Mouse (Mus musculus) heart, embryonic 11.5 days (tissue): ENCODE measurements at regions not wholly inside any gene's neighbourhood (a gene's known extent, or its start where the extent isn't known, plus 50 kb on each side); places are given as distances from the start of the nearest gene placed in this dataset.

Experiments used
- ATAC-seq: fragments of 200-750 bp; cut with Nextera tagmentation; replicated peaks from 2 replicates; pipeline ENCODE4 v1.8.0; 2017; ENCODE audit warnings: moderate library complexity; ENCODE audit not compliant: insufficient number of reproducible peaks, low FRiP score, low TSS enrichment
- H3K27ac ChIP-seq: fragments of 300-500 bp; sonication (generic); 2 replicates; pipeline ENCODE4 v1.5.1; 2014; ENCODE audit warnings: mild to moderate bottlenecking, low read depth, low read length
- H3K27me3 ChIP-seq: fragments of 300-500 bp; sonication (generic); 2 replicates; pipeline ENCODE4 v1.6.1; 2014; ENCODE audit warnings: mild to moderate bottlenecking, low read length, mixed read lengths; ENCODE audit not compliant: control insufficient read depth, insufficient read depth
- H3K36me3 ChIP-seq: fragments of 300-500 bp; sonication (generic); 2 replicates; pipeline ENCODE4 v1.6.1; 2014; ENCODE audit warnings: mild to moderate bottlenecking, low read length, moderate library complexity, mixed read lengths; ENCODE audit not compliant: control insufficient read depth, insufficient read depth
- H3K4me1 ChIP-seq: fragments of 300-500 bp; sonication (generic); 2 replicates; pipeline ENCODE4 v1.6.1; 2014; ENCODE audit warnings: low read length; ENCODE audit not compliant: control insufficient read depth, insufficient read depth
- H3K4me2 ChIP-seq: fragments of 300-500 bp; sonication (generic); 2 replicates; pipeline ENCODE4 v1.6.1; 2014; ENCODE audit warnings: mild to moderate bottlenecking, moderate library complexity
- H3K4me3 ChIP-seq: fragments of 300-500 bp; sonication (generic); 2 replicates; pipeline ENCODE4 v1.5.1; 2014; ENCODE audit warnings: low read depth, low read length
- H3K9ac ChIP-seq: fragments of 300-500 bp; sonication (generic); 2 replicates; pipeline ENCODE4 v1.6.1; 2014; ENCODE audit warnings: mild to moderate bottlenecking, low read depth, low read length, moderate library complexity
- H3K9me3 ChIP-seq: fragments of 300-500 bp; sonication (generic); replicated peaks from 2 replicates; pipeline ENCODE4 v1.6.1; 2016; ENCODE audit warnings: low read length; ENCODE audit not compliant: control insufficient read depth
- WGBS: fragments of 180-500 bp; shearing (Covaris S2); extraction: QIAGEN DNeasy Blood & Tissue Kit; methylation state at CpG from one replicate; pipeline ENCODE4 v1.1.7; 2014; ENCODE audit not compliant: insufficient replicate concordance; 5-methylcytosine and 5-hydroxymethylcytosine counted together

DNA sequence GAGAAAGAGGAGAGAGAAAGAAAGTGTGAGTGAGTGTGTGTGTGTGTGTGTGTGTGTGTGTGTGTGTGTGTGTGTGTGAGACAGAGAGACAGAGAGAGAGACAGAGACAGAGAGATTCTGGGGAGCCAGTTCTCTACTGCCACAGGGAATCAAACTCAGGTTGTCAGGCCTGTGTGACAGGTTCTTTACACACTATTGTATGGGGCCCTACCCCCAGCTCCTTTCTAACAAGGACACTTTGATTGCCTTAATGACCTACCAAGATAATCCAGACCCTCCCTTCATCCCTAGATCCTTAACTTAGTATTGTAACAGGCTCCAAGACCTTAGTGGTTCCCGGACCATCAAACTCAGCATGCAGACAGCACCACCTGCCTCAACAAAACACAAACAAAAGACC, 53.9 kb upstream of the Map4k3 start:
- H3K4me3 ChIP-seq: no peak overlapping the region
- H3K4me1 ChIP-seq: 0 out of 2 replicates have a peak, but pooled peaks cover 4% of the 10 kb centered on the region
- WGBS: 45% methylated on average over 1 of the region's 1 CpGs
- H3K9me3 ChIP-seq: no peaks in the 10 kb centered on the region
- no peak overlapping the region for H3K27ac ChIP-seq
- no peak for ATAC-seq
- no peaks in the 10 kb centered on the region for H3K36me3 ChIP-seq
- H3K9ac ChIP-seq: no peak overlapping the region
- no peak overlapping the region for H3K4me2 ChIP-seq
- H3K27me3 ChIP-seq: no peaks in the 10 kb centered on the region

- 0 out of 2 replicates have a peak, but pooled peaks cover 4% of the 10 kb centered on the region for H3K4me1 ChIP-seq
- H3K27ac ChIP-seq: no peak overlapping the region
- no peaks in the 10 kb centered on the region for H3K9me3 ChIP-seq
- 91% methylated on average over 12 of the region's 12 CpGs for WGBS
- no peak overlapping the region for H3K4me2 ChIP-seq
- no peaks in the 10 kb centered on the region for H3K36me3 ChIP-seq
- ATAC-seq: no peak
- no peak overlapping the region for H3K4me3 ChIP-seq
- H3K27me3 ChIP-seq: no peaks in the 10 kb centered on the region
- no peak overlapping the region for H3K9ac ChIP-seq
These were observed 53.3 kb upstream of the Map4k3 start for GRCm38 (mm10) chr17:80781621-80782020.

DNA sequence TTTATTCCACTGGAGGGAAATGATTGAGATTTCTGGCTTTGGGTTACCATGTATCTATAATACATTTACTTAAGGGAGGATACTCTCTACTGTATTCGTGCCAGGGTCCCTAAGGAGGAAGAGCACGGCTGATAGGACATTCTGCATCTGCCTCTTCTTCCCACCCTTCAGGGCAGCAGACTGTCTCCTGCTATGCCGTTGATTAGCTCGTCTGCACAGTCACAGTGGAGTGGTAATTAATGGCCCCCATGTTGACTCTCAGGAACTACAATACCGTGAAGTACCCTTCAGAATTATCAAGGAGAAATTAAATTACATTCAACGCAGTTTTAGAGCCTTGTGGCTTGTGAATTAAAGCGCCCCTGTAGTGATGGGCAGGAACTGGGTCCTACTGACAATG, 52.0 kb upstream of the Map4k3 start:
- H3K9ac ChIP-seq: no peak overlapping the region
- H3K9me3 ChIP-seq: no peaks in the 10 kb centered on the region
- ATAC-seq: no peak
- H3K4me1 ChIP-seq: no peaks in the 10 kb centered on the region
- no peak overlapping the region for H3K27ac ChIP-seq
- H3K27me3 ChIP-seq: no peaks in the 10 kb centered on the region
- WGBS: 63% methylated on average over 7 of the region's 7 CpGs
- H3K36me3 ChIP-seq: no peaks in the 10 kb centered on the region
- no peak overlapping the region for H3K4me3 ChIP-seq
- no peak overlapping the region for H3K4me2 ChIP-seq

- no peaks in the 10 kb centered on the region for H3K4me1 ChIP-seq
- no peak overlapping the region for H3K27ac ChIP-seq
- no peaks in the 10 kb centered on the region for H3K27me3 ChIP-seq
- H3K4me2 ChIP-seq: no peak overlapping the region
- no peaks in the 10 kb centered on the region for H3K36me3 ChIP-seq
- no peaks in the 10 kb centered on the region for H3K9me3 ChIP-seq
- no peak for ATAC-seq
- H3K4me3 ChIP-seq: no peak overlapping the region
- WGBS: 78% methylated on average over 6 of the region's 6 CpGs
- H3K9ac ChIP-seq: no peak overlapping the region
These were observed 51.5 kb upstream of the Map4k3 start for GRCm38 (mm10) chr17:80779782-80780181.
